28 mouse cellular contexts compared by ENCODE assay signal in the genomic region with DNA sequence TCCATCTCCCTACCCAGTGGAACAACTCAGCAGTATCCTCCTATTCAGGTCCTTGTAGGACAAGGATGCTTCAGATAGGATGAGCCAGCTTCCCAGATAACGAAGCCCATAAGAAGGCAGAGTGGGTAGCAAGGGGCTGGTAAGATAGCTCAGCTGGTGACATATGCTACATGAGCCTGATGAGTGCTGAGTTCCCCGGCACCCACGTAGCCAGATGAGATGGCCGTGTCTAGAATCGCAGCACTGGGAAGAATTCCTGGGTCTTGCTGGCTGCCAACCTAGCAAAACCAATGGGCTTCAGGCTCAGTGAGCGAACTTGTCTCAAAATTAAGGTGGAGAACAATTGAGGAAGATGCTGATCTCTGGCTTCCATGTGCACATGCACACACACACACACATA. TPM values are rescaled to one million over a fixed set of nuclear protein-coding genes. Genes with fewer than 3 reads are reported as not detected.
DNase-seq lines count a peak whose midpoint lies in the region; ATAC-seq and TF ChIP-seq lines count a peak whose summit lies in the region.
"Had no signal": no experiment of that assay in that cellular context is flagged by ENCODE, and none has a peak within 500 bp of the region (broad histone marks: within the 10 kb centered on the region; RNA-seq: fewer than 3 reads in every experiment).

No protein-coding gene starts in this region.

- no peak overlapping the region for H3K4me2 ChIP-seq in hindbrain, postnatal 0 days (ENCODE audit: low read depth, low read length)
- H3K4me2 ChIP-seq in hindbrain, embryonic 13.5 days = no peak overlapping the region
- H3K4me2 ChIP-seq: embryonic facial prominence, embryonic 13.5 days; embryonic facial prominence, embryonic 15.5 days; forebrain, embryonic 12.5 days had no signal

- no peak for DNase-seq in frontal cortex, postnatal 14 days (ENCODE audit: low spot score in 2 of 2)
- DNase-seq in hindbrain, postnatal 0 days (ENCODE audit: low spot score) = no peak
- DNase-seq in right cerebral cortex, adult 18-20 months = peak; percentile 50
- DNase-seq in right cerebral cortex, postnatal 25 days = no peak
- DNase-seq in lung, postnatal 10 days = no peak
- DNase-seq: adrenal gland, adult 8-10 months; adrenal gland, postnatal 14 days; adrenal gland, postnatal 36 days; B cell, adult 2 months; cerebellum, adult 11 months; cerebellum, adult 2 months; cerebellum, adult 9-10 months; cerebellum, postnatal 10 days; cerebellum, postnatal 25 days; embryo, embryonic 11 days had no signal

- peak overlapping the region; percentile 71 for H3K27ac ChIP-seq in hindbrain, postnatal 0 days
- no peak overlapping the region for H3K27ac ChIP-seq in hindbrain, embryonic 13.5 days
- H3K27ac ChIP-seq in olfactory bulb, adult 2 months (ENCODE audit: insufficient read depth, low read depth, low read length) = peak overlapping the region; percentile 93
- H3K27ac ChIP-seq: embryonic facial prominence, embryonic 13.5 days; embryonic facial prominence, embryonic 15.5 days had no signal

- no peaks in the 10 kb centered on the region for H3K9me3 ChIP-seq in hindbrain, postnatal 0 days (ENCODE audit: low read length)
- no peaks in the 10 kb centered on the region for H3K9me3 ChIP-seq in hindbrain, embryonic 13.5 days
- H3K9me3 ChIP-seq: embryonic facial prominence, embryonic 13.5 days; embryonic facial prominence, embryonic 15.5 days; forebrain, embryonic 10.5 days; forebrain, embryonic 12.5 days; G1E had no signal

- ATAC-seq in frontal cortex, adult (ENCODE audit: low TSS enrichment) = peak; percentile 27
- no peak for ATAC-seq in hindbrain, postnatal 0 days
- no peak for ATAC-seq in hindbrain, embryonic 13.5 days (ENCODE audit: low FRiP score)
- ATAC-seq: activated CD4-positive, CD25-positive, alpha-beta regulatory T cell, adult 4 months; CD4-positive, CD25-positive, alpha-beta regulatory T cell, adult 4 months; Patski had no signal

- H3K27me3 ChIP-seq in hindbrain, postnatal 0 days (ENCODE audit: insufficient read depth, low read length) = no peaks in the 10 kb centered on the region
- H3K27me3 ChIP-seq in hindbrain, embryonic 13.5 days = peaks cover 4% of the 10 kb centered on the region; the same call in 1 of the 2 replicates
- H3K27me3 ChIP-seq: embryonic facial prominence, embryonic 13.5 days; embryonic facial prominence, embryonic 15.5 days; forebrain, embryonic 12.5 days; Patski had no signal

- no peak for TF ChIP-seq POLR2A in olfactory bulb, adult 2 months (IDR thresholded peaks at IDR 0.05; ENCODE audit: insufficient read depth, low read depth, low read length)

- TF ChIP-seq CTCF in hindbrain, postnatal 0 days (IDR thresholded peaks at IDR 0.05; ENCODE audit: low read depth) = no peak
- no peak for TF ChIP-seq CTCF in olfactory bulb, adult 2 months (IDR thresholded peaks at IDR 0.05; ENCODE audit: insufficient read depth, low read depth, low read length)

- no peak overlapping the region for H3K4me3 ChIP-seq in hindbrain, postnatal 0 days (ENCODE audit: low read length)
- H3K4me3 ChIP-seq in hindbrain, embryonic 13.5 days = no peak overlapping the region
- no peak overlapping the region for H3K4me3 ChIP-seq in olfactory bulb, adult 2 months (ENCODE audit: insufficient read depth, low read depth, low read length)
- H3K4me3 ChIP-seq: embryonic facial prominence, embryonic 13.5 days; embryonic facial prominence, embryonic 15.5 days; erythroblast, embryonic 14.5 days; forebrain, embryonic 10.5 days; forebrain, embryonic 12.5 days had no signal

- H3K4me1 ChIP-seq in hindbrain, postnatal 0 days (ENCODE audit: insufficient read depth, low read length) = peaks cover 15% of the 10 kb centered on the region
- H3K4me1 ChIP-seq in hindbrain, embryonic 13.5 days (replicated peaks) = peaks cover 32% of the 10 kb centered on the region
- H3K4me1 ChIP-seq in olfactory bulb, adult 2 months (ENCODE audit: control insufficient read depth, insufficient read depth, low read length) = peaks cover 53% of the 10 kb centered on the region
- H3K4me1 ChIP-seq: embryonic facial prominence, embryonic 13.5 days; embryonic facial prominence, embryonic 15.5 days had no signal

- no peaks in the 10 kb centered on the region for H3K36me3 ChIP-seq in hindbrain, postnatal 0 days (ENCODE audit: insufficient read depth, low read length)
- no peaks in the 10 kb centered on the region for H3K36me3 ChIP-seq in hindbrain, embryonic 13.5 days
- H3K36me3 ChIP-seq: embryonic facial prominence, embryonic 13.5 days; embryonic facial prominence, embryonic 15.5 days; forebrain, embryonic 10.5 days; forebrain, embryonic 12.5 days; G1E had no signal

- no peak overlapping the region for H3K9ac ChIP-seq in hindbrain, postnatal 0 days (replicated peaks; ENCODE audit: low read length)
- no peak overlapping the region for H3K9ac ChIP-seq in hindbrain, embryonic 13.5 days
- H3K9ac ChIP-seq: embryonic facial prominence, embryonic 13.5 days; embryonic facial prominence, embryonic 15.5 days; forebrain, embryonic 12.5 days had no signal

- WGBS in hindbrain, postnatal 0 days = 79% methylated on average over 6 of the region's 6 CpGs
- 85% methylated on average over 6 of the region's 6 CpGs for WGBS in hindbrain, embryonic 13.5 days
- 60% methylated on average over 6 of the region's 6 CpGs for WGBS in olfactory bulb, adult 2 months

RNA-seq across cellular contexts. Expression of gene Rasgef1c, which starts 36.1 kb away (rescaled TPM):
- total RNA-seq in hindbrain, postnatal 0 days (2014; rRNA removed) = 50.2 and 53.9 TPM in 2 replicates
- 44.9 and 45.2 TPM in 2 replicates for polyA plus RNA-seq in hindbrain, postnatal 0 days (2015; fragmentation: Nextera tagmentation; extraction: Ambion mirVana)
- 14.4 and 16.5 TPM in 2 replicates for polyA plus RNA-seq in hindbrain, embryonic 13.5 days (2015; fragmentation: Nextera tagmentation; extraction: Ambion mirVana)
- not detected in 2 replicates for polyA plus RNA-seq in olfactory bulb, adult 2 months (2012; ENCODE audit: insufficient read depth, insufficient read length, low replicate concordance, missing spikeins)
- total RNA-seq: CH12.LX had no signal
- polyA plus RNA-seq: erythroblast, embryonic 14.5 days; G1E had no signal

Comparison
In these comparisons a context has a peak if more than half of its experiments do, and no peak if none do; other contexts are left out.
1. RNA of gene Rasgef1c, which starts 36.1 kb away (polyA plus RNA-seq): 44.9 to 45.2 TPM in hindbrain, postnatal 0 days and 14.4 to 16.5 TPM in hindbrain, embryonic 13.5 days; not detected in olfactory bulb, adult 2 months; every median in the first group is over 10 times any median in the second.